Mouse (Mus musculus) frontal cortex, adult (tissue): ENCODE measurements around the gene Tle6.

Experiments used
- ATAC-seq: cut with Nextera tagmentation; 2 replicates; pipeline ENCODE4 v1.9.2; 2017; ENCODE audit warnings: mild to moderate bottlenecking, moderate library complexity, mixed read lengths; ENCODE audit not compliant: low TSS enrichment

Tle6 gene

GRCm38 (mm10) chr10:81563481-81563880 is 37.4 kb downstream of the Tle6 start:
- ATAC-seq: no peak

DNA sequence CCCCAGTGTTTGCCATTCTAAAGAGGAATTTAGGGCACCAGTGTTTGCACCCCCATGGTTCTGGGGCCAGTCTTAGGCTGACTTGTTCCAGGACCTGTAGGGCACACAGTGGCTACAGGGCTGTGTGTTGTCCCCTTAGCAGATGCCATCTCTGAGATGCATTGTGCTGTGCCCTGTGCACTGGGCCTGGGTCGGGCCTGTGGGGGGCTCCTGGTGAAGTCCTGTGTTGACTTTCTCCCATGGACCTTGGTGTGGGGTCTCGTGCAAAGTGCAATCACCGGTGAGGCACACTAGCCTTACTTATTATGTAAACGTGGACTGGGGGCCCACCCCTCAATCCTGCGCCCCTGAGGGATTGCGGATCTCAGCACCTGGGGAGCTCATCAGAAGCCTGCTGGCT is 38.5 kb downstream of the Tle6 start:
- no peak for ATAC-seq

- no peak for ATAC-seq
Measured at GRCm38 (mm10) chr10:81560719-81561459, 40.0 kb downstream of the Tle6 start.

DNA sequence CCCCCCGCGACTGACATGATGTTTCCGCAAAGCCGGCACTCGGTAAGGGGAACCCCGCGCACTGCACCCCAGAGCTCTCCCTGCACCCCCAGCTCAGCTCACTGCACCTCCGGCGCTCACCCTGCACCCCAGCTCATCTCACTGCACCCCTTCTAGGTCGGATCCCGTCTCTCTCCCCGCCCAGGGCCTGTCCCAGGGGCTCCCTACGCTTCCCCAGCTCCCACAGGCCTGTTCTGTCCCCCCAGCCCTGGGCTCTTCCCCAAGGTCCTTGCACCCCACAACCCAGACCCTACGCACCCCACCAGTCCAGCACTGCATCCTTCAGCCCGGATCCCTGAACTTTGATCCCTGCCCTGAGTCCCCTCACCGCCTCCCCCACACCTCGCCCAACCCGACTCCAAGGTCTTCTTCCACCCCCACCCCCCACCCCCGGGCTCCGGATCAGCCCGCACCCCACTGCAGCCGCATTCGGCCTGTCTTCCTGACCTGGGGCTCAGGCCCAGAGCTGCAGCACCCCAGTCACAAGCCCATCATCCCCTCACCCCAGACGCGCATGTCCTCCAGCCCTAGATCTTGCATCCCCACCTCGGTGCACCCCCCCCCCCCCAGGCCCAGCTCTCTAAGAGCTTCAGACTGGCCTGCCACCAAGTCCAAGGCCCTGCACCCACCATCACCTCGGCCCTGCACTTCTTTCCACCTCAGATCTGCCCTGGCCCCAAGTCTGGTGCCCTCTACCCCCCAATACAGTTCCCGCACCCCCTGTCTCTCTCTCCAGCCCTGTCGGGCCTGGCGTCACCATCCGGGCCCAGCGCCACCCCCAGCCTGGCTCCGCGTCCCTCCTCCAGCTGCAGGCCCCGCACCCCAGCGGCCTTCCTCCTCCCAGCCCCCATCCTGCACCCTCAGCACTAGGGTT is 41.0 kb downstream of the Tle6 start:
- peak; percentile 64 for ATAC-seq

GRCm38 (mm10) chr10:81559163-81559626 is 41.7 kb downstream of the Tle6 start, which contains the start of gene Aes:
Aes (plus strand) TSS chr10:81559488.
- peak; percentile 38 for ATAC-seq

- no peak for ATAC-seq
Measured at GRCm38 (mm10) chr10:81557491-81557890, 43.4 kb downstream of the Tle6 start.

DNA sequence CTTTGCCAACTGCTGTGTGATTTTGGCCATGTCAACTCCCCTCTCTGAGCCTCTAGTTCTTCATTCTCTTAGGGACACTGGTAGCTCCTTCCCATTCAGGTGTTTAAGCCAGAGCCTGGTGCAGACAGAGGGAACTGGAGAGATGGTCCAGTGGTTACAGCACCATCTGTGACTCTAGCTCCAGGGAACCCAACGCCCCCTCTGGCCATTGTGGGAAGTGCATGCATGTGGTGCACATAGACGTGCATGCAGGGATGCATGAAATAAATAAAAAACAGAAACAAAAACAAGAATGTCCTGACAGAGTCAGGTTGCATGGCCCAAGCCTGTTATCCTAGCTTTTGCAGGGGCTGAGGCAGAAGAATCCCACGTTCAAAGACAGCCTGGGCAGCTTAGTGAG is 44.6 kb downstream of the Tle6 start:
- ATAC-seq: no peak

GRCm38 (mm10) chr10:81553807-81554755 is 46.8 kb downstream of the Tle6 start:
- ATAC-seq: no peak

- no peak for ATAC-seq
Measured at GRCm38 (mm10) chr10:81553232-81553631, 47.6 kb downstream of the Tle6 start.

- ATAC-seq: peak; percentile 77
Measured at GRCm38 (mm10) chr10:81551597-81552102, 49.2 kb downstream of the Tle6 start.

DNA sequence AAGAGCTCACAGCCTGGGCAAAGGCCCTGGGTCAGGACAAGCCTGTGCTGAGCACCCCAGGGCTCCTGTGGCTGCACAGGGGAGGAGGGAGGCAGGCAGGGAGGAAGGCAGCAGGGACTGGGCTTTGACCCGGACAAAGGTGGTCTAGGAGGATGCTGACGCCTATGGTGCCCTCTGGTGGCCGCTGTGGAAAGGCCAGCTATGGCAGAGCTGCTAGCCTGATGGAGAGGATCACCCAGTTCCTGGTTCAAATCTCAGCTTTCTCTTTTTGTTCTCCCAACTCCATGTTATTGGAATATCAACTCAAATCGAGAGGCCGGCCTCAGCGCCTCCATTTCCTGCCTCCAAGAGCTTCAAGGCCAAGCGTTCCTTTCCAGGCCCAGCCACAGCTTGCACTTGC is 50.6 kb downstream of the Tle6 start:
- no peak for ATAC-seq

DNA sequence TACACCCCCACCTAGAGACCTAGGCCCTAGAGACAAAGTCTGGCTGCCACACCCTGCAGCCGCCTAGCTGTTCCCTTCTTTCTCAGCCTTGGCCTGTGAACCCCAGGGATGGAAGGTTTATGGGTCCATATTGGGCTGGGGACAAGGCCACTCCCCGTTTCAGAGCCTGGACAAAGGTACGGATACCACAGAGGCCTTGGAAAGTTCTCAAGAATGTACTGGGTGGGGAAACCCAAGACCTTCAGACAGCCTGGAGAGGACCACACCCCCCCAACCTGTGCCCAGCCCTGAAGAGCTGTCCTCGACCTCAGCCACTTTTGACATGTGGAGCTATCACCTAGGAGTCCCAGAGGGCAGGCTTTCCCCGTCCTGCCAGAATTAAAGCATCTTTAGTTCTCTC is 51.9 kb downstream of the Tle6 start:
- ATAC-seq: no peak

GRCm38 (mm10) chr10:81546788-81547571 is 53.9 kb downstream of the Tle6 start:
- no peak for ATAC-seq

- ATAC-seq: no peak
Measured at GRCm38 (mm10) chr10:81546332-81546731, 54.5 kb downstream of the Tle6 start.

DNA sequence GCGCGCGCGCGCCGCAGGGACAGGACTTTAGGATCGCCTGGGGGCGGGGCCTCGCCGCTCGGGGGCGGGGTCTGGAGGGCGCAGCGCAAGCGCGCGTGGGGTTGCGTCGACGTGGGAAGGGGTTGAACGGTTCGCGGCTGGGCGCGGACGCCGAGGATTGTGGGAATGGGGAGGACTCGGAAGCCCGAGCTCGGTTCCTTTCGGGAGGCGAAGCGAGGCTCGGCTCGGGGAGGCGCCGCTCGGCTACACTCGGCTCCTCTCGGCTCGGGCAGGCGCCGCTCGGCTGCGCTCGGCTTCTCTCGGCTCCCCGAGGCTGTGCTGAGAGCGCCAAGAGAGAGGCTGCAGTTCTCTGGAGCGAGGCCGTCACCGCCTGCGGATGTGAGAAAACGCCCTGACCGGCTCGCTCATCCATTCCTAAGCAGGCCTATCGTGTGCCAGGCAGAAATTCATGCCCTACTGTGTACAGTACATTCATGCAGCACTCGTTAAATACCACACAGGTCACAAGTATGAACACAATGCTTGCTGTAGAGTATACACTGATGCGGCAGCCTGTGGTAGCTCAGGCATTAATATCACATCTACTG is 55.6 kb downstream of the Tle6 start, which contains the start of gene Gna11:
Gna11 (minus strand) TSS at position 30 of the 587 bp plus-strand sequence.
- ATAC-seq: peak; percentile 94

DNA sequence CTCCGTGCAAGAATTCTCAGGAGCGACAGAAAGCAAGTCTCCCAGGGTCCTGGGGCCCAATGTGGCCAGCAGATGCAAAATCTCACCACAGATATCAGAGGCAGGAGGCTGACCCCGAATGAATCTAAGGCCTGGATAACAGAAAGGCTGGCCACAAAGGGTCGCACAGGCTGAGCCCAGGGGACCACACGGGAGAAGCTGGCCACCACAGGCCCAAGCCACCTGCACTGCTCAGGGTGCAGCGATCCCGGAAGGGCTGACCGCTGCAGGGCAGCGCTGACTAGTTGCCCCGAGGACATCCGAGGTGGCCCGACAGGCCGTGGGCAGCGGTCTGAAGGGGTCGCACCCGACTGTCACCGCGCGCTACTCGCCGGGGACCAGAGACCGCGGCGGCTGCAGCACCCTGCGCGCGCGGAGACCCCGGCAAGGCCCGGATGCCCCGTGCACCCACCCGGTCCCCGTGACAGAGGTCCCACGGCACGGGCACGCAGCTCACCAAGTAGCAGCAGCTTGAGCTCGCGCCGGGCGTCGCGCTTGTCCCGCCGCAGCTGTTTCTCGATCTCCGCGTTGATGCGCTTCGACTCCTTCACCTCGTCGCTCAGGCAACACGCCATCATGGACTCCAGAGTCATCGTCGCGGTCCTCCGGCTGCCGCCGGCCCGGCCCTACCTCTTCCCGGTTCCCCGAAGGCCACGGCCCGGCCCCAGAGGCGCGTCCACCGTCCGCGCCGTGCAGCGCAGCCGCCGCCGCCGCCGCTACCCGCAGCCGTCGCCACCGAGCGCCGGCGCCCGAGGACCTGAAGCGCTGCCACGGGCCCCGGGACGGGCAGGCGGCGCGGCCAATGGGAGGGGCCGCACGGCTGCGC is 56.3 kb downstream of the Tle6 start:
- 0 out of 2 replicates have a peak, but pooled peaks have one; percentile 0 for ATAC-seq

GRCm38 (mm10) chr10:81543633-81544032 is 57.2 kb downstream of the Tle6 start:
- ATAC-seq: no peak

DNA sequence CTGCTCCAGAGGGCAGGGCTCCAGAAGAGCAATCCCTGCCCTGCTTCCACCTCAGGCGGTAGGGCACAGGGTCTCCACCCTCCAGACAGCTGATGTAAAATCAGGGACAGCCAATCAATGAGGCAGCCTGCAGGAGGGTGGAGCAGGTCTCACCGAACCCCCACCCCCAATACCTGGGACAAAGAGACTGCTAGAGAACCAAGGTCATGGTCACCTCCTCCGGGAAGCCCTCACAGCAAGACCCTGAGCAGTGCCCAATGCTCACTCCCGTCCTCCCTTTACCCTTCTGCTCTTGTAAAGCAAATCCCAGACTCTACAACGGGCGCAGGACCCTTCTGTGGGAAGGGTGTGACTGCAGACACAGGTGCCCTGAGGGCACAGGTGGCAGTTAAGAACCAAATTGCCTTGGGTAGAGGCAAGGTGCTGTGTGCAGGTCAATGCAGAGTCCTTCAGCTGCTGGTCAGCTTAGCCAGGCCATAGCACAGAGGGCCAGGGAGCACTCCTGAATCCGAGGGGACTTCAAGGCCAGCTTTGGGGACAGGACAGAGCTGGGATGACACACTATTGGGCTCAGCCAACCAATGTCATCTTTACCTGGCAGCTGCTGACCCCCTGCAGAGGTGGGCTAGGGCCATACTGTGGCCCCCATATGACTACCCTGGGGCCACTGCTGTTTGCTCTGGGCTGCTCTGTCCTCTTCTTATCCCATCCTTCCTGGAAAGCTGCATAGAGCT is 58.0 kb downstream of the Tle6 start:
- ATAC-seq: no peak
